Mouse (Mus musculus) left cerebral cortex, postnatal 10 days (tissue): ENCODE data around the gene Dram1. TPM values are rescaled to one million over a fixed set of nuclear protein-coding genes. Genes with fewer than 3 reads are reported as not detected.
A peak's percentile ranks its signal among the peaks of the same experiment; 100 is the strongest.

Experiments used
- DNase-seq, 2 experiments: peaks; one replicate each; pipeline ENCODE4 v3.0.0; 2021 to 2022; ENCODE audit warnings: low spot score in 2 of 2, mixed read lengths in 1 of 2; ENCODE audit errors: extremely low spot score in 1 of 2
- intact Hi-C: fragments of 180-260 bp; cut with DNase I; formaldehyde crosslinking; loops from one replicate; pipeline ENCODE4 v1.15.1; 2025
- total RNA-seq, 2 experiments: library from RNA; stranded (reverse); gene quantifications; 2 replicates each; pipeline ENCODE4 v1.2.3; 2021

The Dram1 gene
- total RNA-seq, 2 experiments from 2014 or later: 0.94 to 1.6 TPM

- DNase-seq: peak; percentile 13 to 84
- intact Hi-C loops: no loop called here
These were observed 21.8 kb downstream of the Dram1 start for GRCm38 (mm10) chr10:88356983-88357559.

- DNase-seq: no peak
- intact Hi-C loops: no loop called here
These were observed 22.5 kb downstream of the Dram1 start for GRCm38 (mm10) chr10:88356114-88356982.

- intact Hi-C loops: no loop called here
- DNase-seq: no peak
These were observed 24.3 kb downstream of the Dram1 start for GRCm38 (mm10) chr10:88354599-88354998.

GRCm38 (mm10) chr10:88352549-88352948, 26.3 kb downstream of the Dram1 start:
- no peak for DNase-seq
- intact Hi-C loops: no loop called here

GRCm38 (mm10) chr10:88351411-88352103, 27.3 kb downstream of the Dram1 start:
- DNase-seq: no peak
- intact Hi-C loops: no loop called here

GRCm38 (mm10) chr10:88350687-88351086, 28.2 kb downstream of the Dram1 start:
- DNase-seq: no peak
- intact Hi-C loops: no loop called here

- intact Hi-C loops: no loop called here
- no peak for DNase-seq
These were observed 29.1 kb downstream of the Dram1 start for GRCm38 (mm10) chr10:88349800-88350199.

GRCm38 (mm10) chr10:88346454-88347245, 32.2 kb downstream of the Dram1 start:
- intact Hi-C loops: no loop called here

GRCm38 (mm10) chr10:88345899-88346401, 32.9 kb downstream of the Dram1 start:
- DNase-seq: no peak
- intact Hi-C loops: no loop called here

More at GRCm38 (mm10) chr10:88346454-88347245, 32.2 kb downstream of the Dram1 start:
- DNase-seq: no peak

- intact Hi-C loops: no loop called here
- no peak for DNase-seq
These were observed 37.5 kb downstream of the Dram1 start for GRCm38 (mm10) chr10:88341368-88341767.

GRCm38 (mm10) chr10:88340660-88341059, 38.2 kb downstream of the Dram1 start:
- no peak for DNase-seq
- intact Hi-C loops: no loop called here

- DNase-seq: peak in 1 of 2 experiments; percentile 24
- intact Hi-C loops: no loop called here
These were observed 48.2 kb downstream of the Dram1 start for GRCm38 (mm10) chr10:88330695-88331094.

- intact Hi-C loops: loop anchor here (5.0 kb wide), 3 partner anchors 681 to 1301 kb away; no protein-coding TSS in a partner anchor
- peak in 1 of 2 experiments; percentile 24 for DNase-seq
These were observed 50.8 kb downstream of the Dram1 start for GRCm38 (mm10) chr10:88328056-88328450.

GRCm38 (mm10) chr10:88327160-88328055, 51.5 kb downstream of the Dram1 start:
- intact Hi-C loops: loop anchor here (1.0 to 5.0 kb wide), 4 partner anchors 680 to 1300 kb away; no protein-coding TSS in a partner anchor

GRCm38 (mm10) chr10:88321739-88322138, 57.1 kb downstream of the Dram1 start:
- DNase-seq: no peak
- intact Hi-C loops: no loop called here

More at GRCm38 (mm10) chr10:88327160-88328055, 51.5 kb downstream of the Dram1 start:
- peak; percentile 64 to 81 for DNase-seq

- intact Hi-C loops: no loop called here
- no peak for DNase-seq
These were observed 58.0 kb downstream of the Dram1 start for GRCm38 (mm10) chr10:88320714-88321416.

- DNase-seq: no peak
- intact Hi-C loops: no loop called here
These were observed 60.7 kb downstream of the Dram1 start for GRCm38 (mm10) chr10:88318179-88318578.
